Mouse (Mus musculus): Measurements from ENCODE around the gene Zfand3. TPM values are rescaled to one million over a fixed set of nuclear protein-coding genes. Genes with fewer than 3 reads are reported as not detected.

The Zfand3 gene
- total and polyA plus RNA-seq, 2 experiments, result 46.7 to 63.3 TPM

DNA sequence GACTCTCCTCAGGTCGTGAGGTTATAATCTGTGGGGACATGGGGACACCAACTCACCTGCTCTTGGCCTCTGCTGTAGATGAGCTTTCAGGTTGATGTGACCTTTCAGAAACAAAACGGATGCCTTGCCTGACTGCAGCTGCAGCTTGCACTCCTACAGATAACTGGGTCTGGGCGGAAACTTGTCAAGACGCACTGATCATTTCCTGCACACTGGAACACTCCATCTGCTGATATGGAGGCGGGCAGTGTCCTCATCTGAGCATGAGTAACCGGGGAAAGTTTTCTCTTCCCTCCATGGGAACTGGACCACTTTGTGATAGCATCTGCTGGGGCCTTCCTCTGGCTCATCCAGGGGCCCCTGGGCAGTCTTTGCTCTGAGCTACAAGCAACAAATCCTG, 209.9 kb downstream of the Zfand3 start:
- H3K27ac ChIP-seq (replicated peaks; ENCODE audit: insufficient read depth, low read depth, low read length), result no peak overlapping the region
- no peak overlapping the region for H3K4me3 ChIP-seq (ENCODE audit: insufficient read depth, low read depth, low read length)
- H3K4me1 ChIP-seq (ENCODE audit: control insufficient read depth, insufficient read depth, low read length), result no peaks in the 10 kb centered on the region
- no peak overlapping the region for H3K9ac ChIP-seq (ENCODE audit: low read depth, low read length)
- no peaks in the 10 kb centered on the region for H3K79me2 ChIP-seq (ENCODE audit: control insufficient read depth, insufficient read depth, low read length)
- DNase-seq (ENCODE audit: extremely low read depth, low read depth, low spot score), result no peak
- TF ChIP-seq POLR2A (IDR thresholded peaks at IDR 0.05; ENCODE audit: extremely low read depth, insufficient read depth, low read length) (no peak), CTCF (IDR thresholded peaks at IDR 0.05; ENCODE audit: low read depth, low read length) (no peak)
- WGBS, result 73% methylated on average over 6 of the region's 6 CpGs
- no peaks in the 10 kb centered on the region for H3K36me3 ChIP-seq (ENCODE audit: control insufficient read depth, insufficient read depth, low read length)
- no peaks in the 10 kb centered on the region for H3K27me3 ChIP-seq (ENCODE audit: control insufficient read depth, insufficient read depth, low read length)

DNA sequence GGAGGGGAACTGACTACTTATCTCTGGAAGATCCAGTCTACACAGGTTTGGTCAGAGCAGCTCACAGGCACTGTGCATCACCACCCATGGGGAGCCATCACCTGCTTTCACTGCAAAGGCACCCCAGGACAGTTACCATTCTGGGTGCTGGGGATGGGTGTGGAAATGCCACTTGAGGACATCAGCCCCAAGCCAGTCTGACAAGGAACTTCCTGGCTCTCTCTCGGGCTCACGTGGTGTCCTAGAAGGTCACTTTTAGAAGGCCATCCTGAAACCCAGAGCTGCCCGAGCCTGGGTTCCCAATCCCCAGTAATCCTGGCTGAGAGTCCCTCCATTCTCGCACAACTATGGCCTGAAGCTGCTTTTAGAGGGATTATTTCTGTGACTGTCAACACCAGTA, 211.2 kb downstream of the Zfand3 start:
- H3K79me2 ChIP-seq (ENCODE audit: control insufficient read depth, insufficient read depth, low read length), result no peaks in the 10 kb centered on the region
- no peak for TF ChIP-seq POLR2A (IDR thresholded peaks at IDR 0.05; ENCODE audit: extremely low read depth, insufficient read depth, low read length)
- TF ChIP-seq CTCF (IDR thresholded peaks at IDR 0.05; ENCODE audit: low read depth, low read length), result no peak
- 66% methylated on average over 4 of the region's 4 CpGs for WGBS
- no peak overlapping the region for H3K27ac ChIP-seq (replicated peaks; ENCODE audit: insufficient read depth, low read depth, low read length)
- H3K27me3 ChIP-seq (ENCODE audit: control insufficient read depth, insufficient read depth, low read length), result no peaks in the 10 kb centered on the region
- no peaks in the 10 kb centered on the region for H3K36me3 ChIP-seq (ENCODE audit: control insufficient read depth, insufficient read depth, low read length)
- H3K9ac ChIP-seq (ENCODE audit: low read depth, low read length), result no peak overlapping the region
- no peaks in the 10 kb centered on the region for H3K4me1 ChIP-seq (ENCODE audit: control insufficient read depth, insufficient read depth, low read length)
- DNase-seq (ENCODE audit: extremely low read depth, low read depth, low spot score), result no peak
- no peak overlapping the region for H3K4me3 ChIP-seq (ENCODE audit: insufficient read depth, low read depth, low read length)

DNA sequence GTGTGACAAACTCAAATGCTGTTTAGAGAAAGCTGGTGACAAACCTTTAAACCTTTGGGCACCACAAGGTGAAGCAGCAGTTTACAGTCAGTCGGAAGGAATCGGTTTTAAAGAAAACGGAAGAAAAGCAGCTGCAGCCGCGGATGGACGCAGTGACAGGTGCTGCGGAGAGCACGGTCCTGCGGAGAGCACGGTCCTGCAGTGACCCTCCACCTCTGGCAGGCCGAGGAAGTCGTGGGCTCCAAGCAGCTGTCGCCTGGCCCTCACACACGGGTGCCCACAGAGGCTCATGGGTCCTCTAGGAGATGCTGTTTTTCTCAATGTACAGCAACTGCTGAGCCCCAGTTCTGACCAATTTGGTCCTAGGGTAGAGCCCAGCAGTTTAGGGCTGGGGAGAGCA, 217.1 kb downstream of the Zfand3 start:
- TF ChIP-seq CTCF (IDR thresholded peaks at IDR 0.05; ENCODE audit: low read depth, low read length), result no peak
- no peak for TF ChIP-seq POLR2A (IDR thresholded peaks at IDR 0.05; ENCODE audit: extremely low read depth, insufficient read depth, low read length)
- no peak overlapping the region for H3K27ac ChIP-seq (replicated peaks; ENCODE audit: insufficient read depth, low read depth, low read length)
- H3K79me2 ChIP-seq (ENCODE audit: control insufficient read depth, insufficient read depth, low read length), result no peaks in the 10 kb centered on the region
- no peaks in the 10 kb centered on the region for H3K36me3 ChIP-seq (ENCODE audit: control insufficient read depth, insufficient read depth, low read length)
- H3K4me1 ChIP-seq (ENCODE audit: control insufficient read depth, insufficient read depth, low read length), result no peaks in the 10 kb centered on the region
- H3K9ac ChIP-seq (ENCODE audit: low read depth, low read length), result no peak overlapping the region
- no peak for DNase-seq (ENCODE audit: extremely low read depth, low read depth, low spot score)
- no peak overlapping the region for H3K4me3 ChIP-seq (ENCODE audit: insufficient read depth, low read depth, low read length)
- no peaks in the 10 kb centered on the region for H3K27me3 ChIP-seq (ENCODE audit: control insufficient read depth, insufficient read depth, low read length)
- 91% methylated on average over 14 of the region's 14 CpGs for WGBS

DNA sequence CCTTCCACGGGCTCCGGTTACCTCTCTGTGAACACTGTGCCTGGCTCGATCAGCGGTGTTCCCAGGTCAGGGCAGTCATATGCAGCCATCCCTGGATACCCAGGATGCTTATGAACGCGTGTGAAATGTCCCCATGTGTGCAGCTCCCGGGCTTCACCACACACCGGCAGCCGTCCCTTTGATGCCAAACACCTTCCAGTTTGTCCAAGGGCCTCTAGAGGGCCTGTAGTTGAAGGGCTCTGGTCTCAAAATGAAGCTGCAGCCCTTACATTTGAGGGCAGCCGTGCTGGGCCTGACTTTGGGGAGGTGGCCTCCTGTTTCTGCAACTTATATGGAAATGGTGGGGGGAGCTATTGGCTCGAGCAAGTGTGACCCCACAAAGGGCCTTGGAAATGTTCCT, 217.8 kb downstream of the Zfand3 start:
- Histone ChIP-seq H3K4me1 (ENCODE audit: control insufficient read depth, insufficient read depth, low read length) (no peaks in the 10 kb centered on the region), H3K36me3 (ENCODE audit: control insufficient read depth, insufficient read depth, low read length) (no peaks in the 10 kb centered on the region), H3K27me3 (ENCODE audit: control insufficient read depth, insufficient read depth, low read length) (no peaks in the 10 kb centered on the region), H3K9ac (ENCODE audit: low read depth, low read length) (no peak overlapping the region), H3K27ac (replicated peaks; ENCODE audit: insufficient read depth, low read depth, low read length) (no peak overlapping the region), H3K79me2 (ENCODE audit: control insufficient read depth, insufficient read depth, low read length) (no peaks in the 10 kb centered on the region), H3K4me3 (ENCODE audit: insufficient read depth, low read depth, low read length) (no peak overlapping the region)
- TF ChIP-seq CTCF (IDR thresholded peaks at IDR 0.05; ENCODE audit: low read depth, low read length) (no peak), POLR2A (IDR thresholded peaks at IDR 0.05; ENCODE audit: extremely low read depth, insufficient read depth, low read length) (no peak)
- no peak for DNase-seq (ENCODE audit: extremely low read depth, low read depth, low spot score)
- 87% methylated on average over 11 of the region's 11 CpGs for WGBS

DNA sequence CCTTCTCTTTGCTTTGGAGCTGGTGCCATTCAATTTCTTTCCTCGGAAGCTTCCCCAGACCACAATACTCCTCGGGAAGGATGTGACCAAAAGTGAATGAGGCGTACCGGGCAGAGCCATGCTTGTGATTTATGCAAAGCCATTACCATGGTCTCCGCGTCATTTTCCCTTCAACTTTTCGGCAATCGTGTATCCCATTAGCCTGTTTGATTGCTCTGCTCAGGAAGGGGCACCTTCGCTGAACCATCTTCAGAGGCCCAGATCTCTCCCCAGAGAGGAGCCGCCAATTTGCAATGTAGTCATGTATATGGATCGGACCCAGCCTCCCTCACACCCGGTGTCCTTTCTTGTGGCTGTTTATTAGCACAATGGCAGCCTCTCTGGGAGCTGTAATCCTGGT, 218.3 kb downstream of the Zfand3 start:
- Histone ChIP-seq H3K27me3 (ENCODE audit: control insufficient read depth, insufficient read depth, low read length) (no peaks in the 10 kb centered on the region), H3K4me3 (ENCODE audit: insufficient read depth, low read depth, low read length) (no peak overlapping the region), H3K4me1 (ENCODE audit: control insufficient read depth, insufficient read depth, low read length) (no peaks in the 10 kb centered on the region), H3K79me2 (ENCODE audit: control insufficient read depth, insufficient read depth, low read length) (no peaks in the 10 kb centered on the region), H3K36me3 (ENCODE audit: control insufficient read depth, insufficient read depth, low read length) (no peaks in the 10 kb centered on the region), H3K27ac (replicated peaks; ENCODE audit: insufficient read depth, low read depth, low read length) (no peak overlapping the region), H3K9ac (ENCODE audit: low read depth, low read length) (no peak overlapping the region)
- no peak for DNase-seq (ENCODE audit: extremely low read depth, low read depth, low spot score)
- TF ChIP-seq POLR2A (IDR thresholded peaks at IDR 0.05; ENCODE audit: extremely low read depth, insufficient read depth, low read length), result no peak
- no peak for TF ChIP-seq CTCF (IDR thresholded peaks at IDR 0.05; ENCODE audit: low read depth, low read length)
- WGBS, result 95% methylated on average over 12 of the region's 12 CpGs

DNA sequence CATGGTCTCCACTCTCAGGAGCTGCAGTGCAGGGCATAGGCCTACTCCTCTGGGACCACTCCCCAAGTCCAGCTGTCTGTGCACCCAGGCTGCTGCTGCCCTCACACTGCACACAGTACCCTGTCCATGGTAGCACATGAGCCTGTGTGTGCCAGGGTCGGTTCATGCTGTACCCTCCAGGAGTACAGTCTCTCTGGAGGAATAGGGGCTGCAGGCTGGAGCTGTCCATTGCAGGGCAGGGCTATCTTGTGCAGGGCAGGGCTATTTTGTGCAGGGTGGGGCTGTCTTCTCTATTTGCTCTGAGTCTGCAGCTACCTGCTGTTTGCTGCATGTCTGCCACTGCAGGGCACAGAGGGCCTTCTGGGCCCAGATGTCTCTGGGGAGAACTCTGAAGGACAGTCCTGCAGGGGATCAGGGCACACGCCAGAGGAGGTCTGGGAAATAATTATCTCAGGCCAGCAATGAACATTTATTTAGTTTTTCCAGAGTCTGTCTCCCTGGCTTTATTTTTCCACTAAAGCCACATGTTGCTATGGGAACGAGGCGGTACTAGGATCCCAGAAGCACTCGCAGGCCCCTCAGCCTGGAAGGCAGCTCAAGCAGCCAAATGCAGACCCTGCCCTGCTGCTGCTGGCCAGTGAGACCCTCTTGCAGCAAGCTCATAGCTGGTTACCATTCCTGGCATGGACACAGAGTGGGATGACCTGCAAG, 220.7 kb downstream of the Zfand3 start:
- 82% methylated on average over 5 of the region's 5 CpGs for WGBS
- TF ChIP-seq CTCF (IDR thresholded peaks at IDR 0.05; ENCODE audit: low read depth, low read length), result no peak
- no peak for TF ChIP-seq POLR2A (IDR thresholded peaks at IDR 0.05; ENCODE audit: extremely low read depth, insufficient read depth, low read length)
- H3K27ac ChIP-seq (replicated peaks; ENCODE audit: insufficient read depth, low read depth, low read length), result no peak overlapping the region

More for the DNA sequence above, 220.7 kb downstream of the Zfand3 start:
- H3K36me3 ChIP-seq (ENCODE audit: control insufficient read depth, insufficient read depth, low read length), result no peaks in the 10 kb centered on the region
- no peak for DNase-seq (ENCODE audit: extremely low read depth, low read depth, low spot score)
- H3K4me1 ChIP-seq (ENCODE audit: control insufficient read depth, insufficient read depth, low read length), result no peaks in the 10 kb centered on the region
- H3K27me3 ChIP-seq (ENCODE audit: control insufficient read depth, insufficient read depth, low read length), result no peaks in the 10 kb centered on the region
- H3K4me3 ChIP-seq (ENCODE audit: insufficient read depth, low read depth, low read length), result no peak overlapping the region
- H3K9ac ChIP-seq (ENCODE audit: low read depth, low read length), result no peak overlapping the region
- H3K79me2 ChIP-seq (ENCODE audit: control insufficient read depth, insufficient read depth, low read length), result no peaks in the 10 kb centered on the region
